9 mouse cellular contexts compared by ENCODE assay signal in genomic region chr4:149732800-149733199, GRCm38 (mm10). TPM values are rescaled to one million over a fixed set of nuclear protein-coding genes. Genes with fewer than 3 reads are reported as not detected.
A peak's percentile ranks its signal among the peaks of the same experiment; 100 is the strongest.
DNase-seq lines count a peak whose midpoint lies in the region; ATAC-seq and TF ChIP-seq lines count a peak whose summit lies in the region.
"Had no signal": no experiment of that assay in that cellular context is flagged by ENCODE, and none has a peak within 500 bp of the region (broad histone marks: within the 10 kb centered on the region; RNA-seq: fewer than 3 reads in every experiment).

No protein-coding gene starts in this region.

- H3K4me3 ChIP-seq in midbrain, embryonic 12.5 days: no peak overlapping the region
- H3K4me3 ChIP-seq in midbrain, embryonic 14.5 days (replicated peaks; ENCODE audit: low read depth, low read length): no peak overlapping the region
- no peak overlapping the region for H3K4me3 ChIP-seq in heart, postnatal 0 days (ENCODE audit: low read depth, low read length)
- H3K4me3 ChIP-seq in stomach, embryonic 16.5 days (replicated peaks; ENCODE audit: low read length): no peak overlapping the region

- H3K27me3 ChIP-seq in midbrain, embryonic 12.5 days: no peaks in the 10 kb centered on the region
- H3K27me3 ChIP-seq in midbrain, embryonic 14.5 days (ENCODE audit: control insufficient read depth, insufficient read depth, low read length): no peaks in the 10 kb centered on the region
- H3K27me3 ChIP-seq in heart, postnatal 0 days (ENCODE audit: control insufficient read depth, insufficient read depth, low read length): no peaks in the 10 kb centered on the region
- H3K27me3 ChIP-seq in stomach, embryonic 16.5 days (ENCODE audit: control insufficient read depth, insufficient read depth, low read length): no peaks in the 10 kb centered on the region

- no peak overlapping the region for H3K9ac ChIP-seq in midbrain, embryonic 12.5 days (replicated peaks)
- no peak overlapping the region for H3K9ac ChIP-seq in midbrain, embryonic 14.5 days (replicated peaks; ENCODE audit: low read length)
- no peak overlapping the region for H3K9ac ChIP-seq in heart, postnatal 0 days (replicated peaks; ENCODE audit: low read depth, low read length)
- peak overlapping the region; percentile 31; the same call in 1 of the 2 replicates for H3K9ac ChIP-seq in stomach, embryonic 16.5 days (ENCODE audit: low read length)

- peaks cover 39% of the 10 kb centered on the region for H3K36me3 ChIP-seq in midbrain, embryonic 12.5 days
- peaks cover 32% of the 10 kb centered on the region for H3K36me3 ChIP-seq in midbrain, embryonic 14.5 days (ENCODE audit: control insufficient read depth, insufficient read depth, low read length)
- peaks cover 30% of the 10 kb centered on the region for H3K36me3 ChIP-seq in heart, postnatal 0 days (replicated peaks; ENCODE audit: control insufficient read depth, insufficient read depth, low read length)
- H3K36me3 ChIP-seq in stomach, embryonic 16.5 days (ENCODE audit: control insufficient read depth, insufficient read depth, low read length): peaks cover 5% of the 10 kb centered on the region; the same call in 1 of the 2 replicates

- no peak overlapping the region for H3K27ac ChIP-seq in midbrain, embryonic 12.5 days (replicated peaks)
- no peak overlapping the region for H3K27ac ChIP-seq in midbrain, embryonic 14.5 days (replicated peaks; ENCODE audit: low read depth, low read length)
- peak overlapping the region; percentile 63 for H3K27ac ChIP-seq in heart, postnatal 0 days (ENCODE audit: low read depth)
- peak overlapping the region; percentile 6; the same call in 1 of the 2 replicates for H3K27ac ChIP-seq in stomach, embryonic 16.5 days (ENCODE audit: low read length)

- ATAC-seq in midbrain, embryonic 12.5 days (ENCODE audit: low FRiP score, low read depth): no peak
- ATAC-seq in midbrain, embryonic 14.5 days (ENCODE audit: low FRiP score, low TSS enrichment): no peak
- peak; percentile 8; the same call in 1 of the 2 replicates for ATAC-seq in heart, postnatal 0 days (ENCODE audit: insufficient read depth, low read depth)
- no peak for ATAC-seq in stomach, embryonic 16.5 days (ENCODE audit: insufficient read depth, low FRiP score)

- TF ChIP-seq CTCF in heart, postnatal 0 days (IDR thresholded peaks at IDR 0.05; ENCODE audit: low read depth): no peak

- 0 out of 2 replicates have a peak overlapping the region, but pooled peaks have one; percentile 3 for H3K4me2 ChIP-seq in midbrain, embryonic 12.5 days (replicated peaks)
- no peak overlapping the region for H3K4me2 ChIP-seq in midbrain, embryonic 14.5 days (ENCODE audit: low read length)
- no peak overlapping the region for H3K4me2 ChIP-seq in heart, postnatal 0 days (ENCODE audit: low read depth, low read length)
- H3K4me2 ChIP-seq in stomach, embryonic 16.5 days (ENCODE audit: low read depth, low read length): no peak overlapping the region

- no peaks in the 10 kb centered on the region for H3K9me3 ChIP-seq in midbrain, embryonic 12.5 days
- H3K9me3 ChIP-seq in midbrain, embryonic 14.5 days (ENCODE audit: control insufficient read depth, low read length): no peaks in the 10 kb centered on the region
- H3K9me3 ChIP-seq in heart, postnatal 0 days (replicated peaks; ENCODE audit: control insufficient read depth, low read length): no peaks in the 10 kb centered on the region
- no peaks in the 10 kb centered on the region for H3K9me3 ChIP-seq in stomach, embryonic 16.5 days (replicated peaks; ENCODE audit: control insufficient read depth, low read length)

- peaks cover 54% of the 10 kb centered on the region for H3K4me1 ChIP-seq in midbrain, embryonic 12.5 days
- H3K4me1 ChIP-seq in midbrain, embryonic 14.5 days (ENCODE audit: control insufficient read depth, insufficient read depth, low read length): peaks cover 44% of the 10 kb centered on the region
- H3K4me1 ChIP-seq in heart, postnatal 0 days (ENCODE audit: control insufficient read depth, insufficient read depth): peaks cover 58% of the 10 kb centered on the region
- peaks cover 37% of the 10 kb centered on the region for H3K4me1 ChIP-seq in stomach, embryonic 16.5 days (ENCODE audit: control insufficient read depth, insufficient read depth, low read length)

- 83% methylated on average over 10 of the region's 10 CpGs for WGBS in midbrain, embryonic 12.5 days
- WGBS in midbrain, embryonic 14.5 days: 81% methylated on average over 10 of the region's 10 CpGs
- WGBS in heart, postnatal 0 days: 29% methylated on average over 10 of the region's 10 CpGs
- whole genome bisulfite sequencing in stomach, embryonic 16.5 days: 54% methylated on average over 10 of the region's 10 CpGs

- DNase-seq in gastrocnemius, postnatal 25 days: peak; percentile 42
- no peak for DNase-seq in gastrocnemius, postnatal 10 days
- no peak for DNase-seq in midbrain, embryonic 14.5 days
- DNase-seq in heart, postnatal 0 days (ENCODE audit: low spot score): no peak
- DNase-seq in B cell, adult 2 months: no peak
- DNase-seq in gastrocnemius, postnatal 4 days (ENCODE audit: low spot score in 2 of 2): no peak
- DNase-seq: adrenal gland, postnatal 25 days had no signal

- no peak for TF ChIP-seq EP300 in heart, postnatal 0 days (IDR thresholded peaks at IDR 0.05; ENCODE audit: low read depth)

RNA-seq across cellular contexts. Expression of gene Tmem201, which starts 5.0 kb away (rescaled TPM):
- 10 to 100 TPM; 36.2 to 38.1 TPM for total RNA-seq in gastrocnemius, postnatal 25 days (2021)
- total RNA-seq in gastrocnemius, postnatal 10 days (2021): 10 to 100 TPM; 49.7 to 52.2 TPM
- polyA plus RNA-seq in midbrain, embryonic 12.5 days (2016; fragmentation: Nextera tagmentation; extraction: Ambion mirVana): 38.2 and 39.3 TPM in 2 replicates
- polyA plus RNA-seq in midbrain, embryonic 14.5 days (2014; fragmentation: Nextera tagmentation; extraction: Ambion mirVana): 30.8 and 36.2 TPM in 2 replicates
- total RNA-seq in heart, postnatal 0 days (2014; rRNA removed; ENCODE audit: low replicate concordance): 64.7 and 80.0 TPM in 2 replicates
- polyA plus RNA-seq in heart, postnatal 0 days (2015; fragmentation: Nextera tagmentation; extraction: Ambion mirVana): 38.8 and 43.0 TPM in 2 replicates
- 19.7 and 20.1 TPM in 2 replicates for polyA plus RNA-seq in stomach, embryonic 16.5 days (2015; fragmentation: Nextera tagmentation; extraction: Ambion mirVana)
- total RNA-seq in gastrocnemius, postnatal 4 days (2021): 10 to 100 TPM; 60.5 to 67.7 TPM

RNA-seq across cellular contexts. Expression of gene Pik3cd, which starts 30.4 kb away (rescaled TPM):
- total RNA-seq in gastrocnemius, postnatal 25 days (2021): 1 to 10 TPM; 8.1 to 9.8 TPM
- total RNA-seq in gastrocnemius, postnatal 10 days (2021): 10 to 100 TPM in 1 of 2 experiments, 1 to 10 TPM in 1; 9.8 to 16.1 TPM
- polyA plus RNA-seq in midbrain, embryonic 12.5 days (2016; fragmentation: Nextera tagmentation; extraction: Ambion mirVana): 13.2 and 14.0 TPM in 2 replicates
- 12.7 and 14.2 TPM in 2 replicates for polyA plus RNA-seq in midbrain, embryonic 14.5 days (2014; fragmentation: Nextera tagmentation; extraction: Ambion mirVana)
- total RNA-seq in heart, postnatal 0 days (2014; rRNA removed; ENCODE audit: low replicate concordance): 2.3 and 14.8 TPM in 2 replicates
- 1.3 and 1.4 TPM in 2 replicates for polyA plus RNA-seq in heart, postnatal 0 days (2015; fragmentation: Nextera tagmentation; extraction: Ambion mirVana)
- 5.1 and 5.5 TPM in 2 replicates for polyA plus RNA-seq in stomach, embryonic 16.5 days (2015; fragmentation: Nextera tagmentation; extraction: Ambion mirVana)
- 10 to 100 TPM in 1 of 2 experiments, 1 to 10 TPM in 1; 8.7 to 11.7 TPM for total RNA-seq in gastrocnemius, postnatal 4 days (2021)

RNA-seq across cellular contexts. Expression of gene Slc25a33, which starts 41.3 kb away (rescaled TPM):
- 10 to 100 TPM; 10.4 TPM for total RNA-seq in gastrocnemius, postnatal 25 days (2021)
- total RNA-seq in gastrocnemius, postnatal 10 days (2021): 1 to 10 TPM; 7.2 to 9.5 TPM
- 17.3 and 17.5 TPM in 2 replicates for polyA plus RNA-seq in midbrain, embryonic 12.5 days (2016; fragmentation: Nextera tagmentation; extraction: Ambion mirVana)
- 29.1 and 31.2 TPM in 2 replicates for polyA plus RNA-seq in midbrain, embryonic 14.5 days (2014; fragmentation: Nextera tagmentation; extraction: Ambion mirVana)
- 3.0 and 9.8 TPM in 2 replicates for total RNA-seq in heart, postnatal 0 days (2014; rRNA removed; ENCODE audit: low replicate concordance)
- 13.3 and 15.1 TPM in 2 replicates for polyA plus RNA-seq in heart, postnatal 0 days (2015; fragmentation: Nextera tagmentation; extraction: Ambion mirVana)
- 7.8 and 8.1 TPM in 2 replicates for polyA plus RNA-seq in stomach, embryonic 16.5 days (2015; fragmentation: Nextera tagmentation; extraction: Ambion mirVana)
- 1 to 10 TPM; 5.8 to 9.0 TPM for total RNA-seq in gastrocnemius, postnatal 4 days (2021)

Comparison
In these comparisons a context has a peak if more than half of its experiments do, and no peak if none do; other contexts are left out.
1. H3K27ac ChIP-seq: peak in heart, postnatal 0 days (single experiment) and stomach, embryonic 16.5 days (single experiment); none in midbrain, embryonic 12.5 days (single experiment) and midbrain, embryonic 14.5 days (single experiment).